Mouse (Mus musculus) myocyte (in vitro differentiated cells): ENCODE measurements around the gene Popdc3. TPM values are rescaled to one million over a fixed set of nuclear protein-coding genes. Genes with fewer than 3 reads are reported as not detected.

Experiments used
- H3K27me3 ChIP-seq: one replicate; pipeline ENCODE4 v1.6.1; 2011; ENCODE audit not compliant: control insufficient read depth, insufficient read depth, insufficient read length
- H3K36me3 ChIP-seq: one replicate; pipeline ENCODE4 v1.6.1; 2011; ENCODE audit not compliant: control insufficient read depth, insufficient read depth
- H3K4me2 ChIP-seq: one replicate; pipeline ENCODE4 v1.6.1; 2011; ENCODE audit warnings: low read depth, control low read depth
- H3K4me3 ChIP-seq: one replicate; pipeline ENCODE4 v1.5.1; 2011; ENCODE audit warnings: mild to moderate bottlenecking, control low read depth, moderate library complexity
- H3K79me2 ChIP-seq: one replicate; pipeline ENCODE4 v1.6.1; 2011; ENCODE audit not compliant: control insufficient read depth, insufficient read depth
- H3ac ChIP-seq: one replicate; pipeline ENCODE4 v1.6.1; 2011; ENCODE audit not compliant: control insufficient read depth, insufficient read length
- CEBPB ChIP-seq: IDR thresholded peaks from 2 replicates; pipeline ENCODE4 v1.6.1; 2011; ENCODE audit warnings: mild to moderate bottlenecking, moderate library complexity; ENCODE audit not compliant: poor library complexity, insufficient read depth, severe bottlenecking
- E2F4 ChIP-seq: IDR thresholded peaks from one replicate; pipeline ENCODE4 v1.6.1; 2011; ENCODE audit warnings: mild to moderate bottlenecking, control low read depth, moderate library complexity; ENCODE audit not compliant: insufficient read depth
- MAX ChIP-seq: IDR thresholded peaks from one replicate; pipeline ENCODE4 v1.6.1; 2011; ENCODE audit warnings: low read depth, mild to moderate bottlenecking, control low read depth
- MYOD1 ChIP-seq, 3 experiments: IDR thresholded peaks; one replicate each; pipeline ENCODE4 v1.6.1; 2011; ENCODE audit warnings: control low read depth in 2 of 3, low read depth in 2 of 3, mild to moderate bottlenecking in 2 of 3, moderate library complexity in 1 of 3; ENCODE audit not compliant: insufficient read length in 2 of 3, control insufficient read depth in 1 of 3
- MYOG ChIP-seq, 3 experiments: IDR thresholded peaks; one replicate each; pipeline ENCODE4 v1.6.1; 2011; ENCODE audit warnings: control low read depth in 2 of 3, low read depth in 2 of 3, mild to moderate bottlenecking in 2 of 3; ENCODE audit not compliant: insufficient read length in 2 of 3, control insufficient read depth in 1 of 3, insufficient read depth in 1 of 3
- POLR2A ChIP-seq: IDR thresholded peaks from one replicate; pipeline ENCODE4 v1.6.1; 2011; ENCODE audit warnings: low read depth, mild to moderate bottlenecking, control low read depth, moderate library complexity; ENCODE audit not compliant: insufficient read length
- POLR2AphosphoS2 ChIP-seq: IDR thresholded peaks from one replicate; pipeline ENCODE4 v1.6.1; 2011; ENCODE audit warnings: low read depth, control low read depth; ENCODE audit not compliant: insufficient read length
- REST ChIP-seq: IDR thresholded peaks from one replicate; pipeline ENCODE4 v1.6.1; 2011; ENCODE audit warnings: mild to moderate bottlenecking, control low read depth, moderate library complexity; ENCODE audit not compliant: insufficient read depth, insufficient read length
- SRF ChIP-seq: IDR thresholded peaks from one replicate; pipeline ENCODE4 v1.6.1; 2011; ENCODE audit warnings: low read depth; ENCODE audit not compliant: control insufficient read depth, insufficient read length
- TCF12 ChIP-seq: IDR thresholded peaks from one replicate; pipeline ENCODE4 v1.6.1; 2011; ENCODE audit warnings: mild to moderate bottlenecking, control low read depth; ENCODE audit not compliant: poor library complexity, insufficient read depth, severe bottlenecking
- TCF3 ChIP-seq: IDR thresholded peaks from one replicate; pipeline ENCODE4 v1.6.1; 2011; ENCODE audit warnings: low read depth, control low read depth; ENCODE audit not compliant: insufficient read length
- USF1 ChIP-seq: IDR thresholded peaks from one replicate; pipeline ENCODE4 v1.6.1; 2011; ENCODE audit warnings: low read depth, mild to moderate bottlenecking, control low read depth, moderate library complexity
- polyA plus RNA-seq: library from polyadenylated mRNA; unstranded; fragments of >200 nt; fragmentation: generic; extraction: Trizol; gene quantifications from one replicate; pipeline ENCODE4 v1.2.1, GENCODE M21; 2012; ENCODE audit warnings: missing spikeins

Popdc3 gene
- polyA plus RNA-seq, 1 experiment: 122 TPM

- Histone ChIP-seq H3K36me3 (no peaks in the 10 kb centered on the region), H3K4me3 (no peak overlapping the region), H3K4me2 (no peak overlapping the region), H3K79me2 (no peaks in the 10 kb centered on the region), H3K27me3 (no peaks in the 10 kb centered on the region), H3ac (no peak overlapping the region)
- TF ChIP-seq CEBPB (no peak), MYOD1 (IDR thresholded peaks at IDR 0.05; ENCODE audit: control insufficient read depth in 1 of 3, insufficient read length in 2 of 3, low read depth in 2 of 3) (no peak), TCF12 (no peak), POLR2AphosphoS2 (no peak), POLR2A (no peak), MAX (no peak), TCF3 (no peak), REST (no peak), SRF (no peak), E2F4 (no peak), MYOG (IDR thresholded peaks at IDR 0.05; ENCODE audit: control insufficient read depth in 1 of 3, insufficient read depth in 1 of 3, insufficient read length in 2 of 3, low read depth in 2 of 3) (no peak)
Measured at GRCm38 (mm10) chr10:45194531-45194930, 16.6 kb downstream of the Popdc3 start.

GRCm38 (mm10) chr10:45204582-45204981 lies 26.7 kb downstream of the Popdc3 start:
- no peak overlapping the region for H3ac ChIP-seq
- no peak overlapping the region for H3K4me2 ChIP-seq
- H3K36me3 ChIP-seq: no peaks in the 10 kb centered on the region
- TF ChIP-seq CEBPB (peak; percentile 90), E2F4 (no peak)
- no peaks in the 10 kb centered on the region for H3K27me3 ChIP-seq
- no peaks in the 10 kb centered on the region for H3K79me2 ChIP-seq
- no peak overlapping the region for H3K4me3 ChIP-seq

- no peak for TF ChIP-seq CEBPB
- no peak for TF ChIP-seq TCF12
- TF ChIP-seq MYOD1 (IDR thresholded peaks at IDR 0.05; ENCODE audit: control insufficient read depth in 1 of 3, insufficient read length in 2 of 3, low read depth in 2 of 3): peak in 1 of 3 experiments; percentile 36
- Histone ChIP-seq H3K4me3 (no peak overlapping the region), H3K4me2 (no peak overlapping the region), H3K27me3 (no peaks in the 10 kb centered on the region), H3K79me2 (no peaks in the 10 kb centered on the region), H3ac (no peak overlapping the region), H3K36me3 (no peaks in the 10 kb centered on the region)
Measured at GRCm38 (mm10) chr10:45210201-45210600, 32.3 kb downstream of the Popdc3 start.

- Histone ChIP-seq H3K27me3 (no peaks in the 10 kb centered on the region), H3K4me3 (no peak overlapping the region), H3ac (no peak overlapping the region), H3K79me2 (no peaks in the 10 kb centered on the region), H3K4me2 (peak overlapping the region; percentile 73), H3K36me3 (no peaks in the 10 kb centered on the region)
- no peak for TF ChIP-seq SRF
- TF ChIP-seq CEBPB: no peak
- no peak for TF ChIP-seq USF1
- no peak for TF ChIP-seq POLR2A
- TF ChIP-seq E2F4: no peak
- TF ChIP-seq MYOG (IDR thresholded peaks at IDR 0.05; ENCODE audit: control insufficient read depth in 1 of 3, insufficient read depth in 1 of 3, insufficient read length in 2 of 3, low read depth in 2 of 3): no peak
Measured at GRCm38 (mm10) chr10:45216676-45217075, 38.8 kb downstream of the Popdc3 start.

- H3K4me3 ChIP-seq: no peak overlapping the region
- peak overlapping the region; percentile 67 for H3K4me2 ChIP-seq
Measured at GRCm38 (mm10) chr10:45229954-45230353, 52.1 kb downstream of the Popdc3 start.

DNA sequence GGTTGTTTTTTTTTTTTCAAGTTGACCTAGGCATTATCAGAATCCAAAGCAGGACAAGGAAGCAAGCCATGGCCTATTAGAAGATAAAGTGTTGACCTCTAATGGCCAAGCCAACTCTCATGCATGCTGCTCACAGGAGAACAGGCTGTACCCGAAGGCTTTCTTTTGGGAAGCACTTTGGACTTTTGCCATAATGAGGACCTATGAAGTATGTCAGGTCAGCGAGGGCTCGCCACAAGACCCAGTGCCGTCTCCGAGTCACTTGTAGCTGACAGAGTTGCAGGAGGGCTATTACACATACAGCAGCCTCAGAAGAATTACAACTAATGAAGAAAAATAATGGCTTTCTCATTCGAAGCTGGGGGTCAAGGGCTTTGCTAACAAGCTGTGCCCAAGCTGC lies 55.5 kb downstream of the Popdc3 start:
- Histone ChIP-seq H3K4me2 (no peak overlapping the region), H3K4me3 (no peak overlapping the region), H3K79me2 (no peaks in the 10 kb centered on the region), H3K36me3 (no peaks in the 10 kb centered on the region), H3K27me3 (no peaks in the 10 kb centered on the region), H3ac (no peak overlapping the region)
- TF ChIP-seq REST (no peak), E2F4 (no peak), MYOD1 (IDR thresholded peaks at IDR 0.05; ENCODE audit: control insufficient read depth in 1 of 3, insufficient read length in 2 of 3, low read depth in 2 of 3) (no peak), USF1 (no peak), MAX (no peak), POLR2A (no peak), MYOG (IDR thresholded peaks at IDR 0.05; ENCODE audit: control insufficient read depth in 1 of 3, insufficient read depth in 1 of 3, insufficient read length in 2 of 3, low read depth in 2 of 3) (no peak), CEBPB (no peak), SRF (no peak), TCF3 (no peak), TCF12 (no peak), POLR2AphosphoS2 (no peak)

More at GRCm38 (mm10) chr10:45229954-45230353, 52.1 kb downstream of the Popdc3 start:
- Histone ChIP-seq H3K79me2 (no peaks in the 10 kb centered on the region), H3K36me3 (no peaks in the 10 kb centered on the region), H3ac (no peak overlapping the region), H3K27me3 (no peaks in the 10 kb centered on the region)
- TF ChIP-seq TCF12 (no peak), MYOG (IDR thresholded peaks at IDR 0.05; ENCODE audit: control insufficient read depth in 1 of 3, insufficient read depth in 1 of 3, insufficient read length in 2 of 3, low read depth in 2 of 3) (no peak), MYOD1 (IDR thresholded peaks at IDR 0.05; ENCODE audit: control insufficient read depth in 1 of 3, insufficient read length in 2 of 3, low read depth in 2 of 3) (peak in 1 of 3 experiments; percentile 13), TCF3 (no peak)
